Mouse (Mus musculus): Measurements from ENCODE around the gene 2310057M21Rik. TPM values are rescaled to one million over a fixed set of nuclear protein-coding genes. Genes with fewer than 3 reads are reported as not detected.

2310057M21Rik gene
- polyA plus RNA-seq, 1 experiment from 2014 or later, result 22.7 TPM

- WGBS, result 69% methylated on average over 7 of the region's 7 CpGs
- no peaks in the 10 kb centered on the region for H3K9me3 ChIP-seq (replicated peaks)
- H3K36me3 ChIP-seq, result no peaks in the 10 kb centered on the region
- no peaks in the 10 kb centered on the region for H3K4me1 ChIP-seq
- H3K27ac ChIP-seq, result no peak overlapping the region
- ATAC-seq (replicated peaks; ENCODE audit: low FRiP score), result no peak
- no peak overlapping the region for H3K4me3 ChIP-seq (replicated peaks)
- H3K9ac ChIP-seq, result no peak overlapping the region
- H3K27me3 ChIP-seq, result no peaks in the 10 kb centered on the region
- no peak overlapping the region for H3K4me2 ChIP-seq
Measured at GRCm38 (mm10) chr7:131314493-131314892, 48.1 kb downstream of the 2310057M21Rik start.

- no peak overlapping the region for H3K4me2 ChIP-seq
- 79% methylated on average over 5 of the region's 5 CpGs for WGBS
Measured at GRCm38 (mm10) chr7:131306733-131307132, 55.8 kb downstream of the 2310057M21Rik start.

GRCm38 (mm10) chr7:131303340-131303739, 59.2 kb downstream of the 2310057M21Rik start:
- Histone ChIP-seq H3K4me1 (no peaks in the 10 kb centered on the region), H3K4me3 (replicated peaks) (no peak overlapping the region), H3K9ac (no peak overlapping the region), H3K27me3 (no peaks in the 10 kb centered on the region), H3K9me3 (replicated peaks) (no peaks in the 10 kb centered on the region), H3K36me3 (no peaks in the 10 kb centered on the region), H3K4me2 (no peak overlapping the region), H3K27ac (no peak overlapping the region)
- WGBS, result 62% methylated on average over 8 of the region's 8 CpGs
- ATAC-seq (replicated peaks; ENCODE audit: low FRiP score), result no peak

More at GRCm38 (mm10) chr7:131306733-131307132, 55.8 kb downstream of the 2310057M21Rik start:
- no peak overlapping the region for H3K9ac ChIP-seq
- no peaks in the 10 kb centered on the region for H3K36me3 ChIP-seq
- no peaks in the 10 kb centered on the region for H3K9me3 ChIP-seq (replicated peaks)
- H3K4me3 ChIP-seq (replicated peaks), result no peak overlapping the region
- no peak overlapping the region for H3K27ac ChIP-seq
- no peaks in the 10 kb centered on the region for H3K27me3 ChIP-seq
- ATAC-seq (replicated peaks; ENCODE audit: low FRiP score), result no peak
- no peaks in the 10 kb centered on the region for H3K4me1 ChIP-seq

- Histone ChIP-seq H3K27ac (no peak overlapping the region), H3K9ac (no peak overlapping the region), H3K9me3 (replicated peaks) (no peaks in the 10 kb centered on the region), H3K4me2 (no peak overlapping the region), H3K4me3 (replicated peaks) (no peak overlapping the region), H3K36me3 (no peaks in the 10 kb centered on the region), H3K4me1 (no peaks in the 10 kb centered on the region), H3K27me3 (no peaks in the 10 kb centered on the region)
- WGBS, result 79% methylated on average over 8 of the region's 8 CpGs
- ATAC-seq (replicated peaks; ENCODE audit: low FRiP score), result no peak
Measured at GRCm38 (mm10) chr7:131297151-131297550, 65.4 kb downstream of the 2310057M21Rik start.

Other genes starting within 250 kb of the 2310057M21Rik start
- gene 4933402N03Rik, start 216.4 kb downstream of the 2310057M21Rik start, polyA plus RNA-seq (2015; fragmentation: Nextera tagmentation; extraction: Ambion mirVana), result not detected in 2 replicates
- not detected in 2 replicates for gene 5430419D17Rik, start 188.4 kb downstream of the 2310057M21Rik start, polyA plus RNA-seq (2015; fragmentation: Nextera tagmentation; extraction: Ambion mirVana)
- gene Cuzd1, start 40.5 kb downstream of the 2310057M21Rik start, polyA plus RNA-seq (2015; fragmentation: Nextera tagmentation; extraction: Ambion mirVana), result not detected in 2 replicates
- not detected in 2 replicates for gene Fam24b, start 33.2 kb downstream of the 2310057M21Rik start, polyA plus RNA-seq (2015; fragmentation: Nextera tagmentation; extraction: Ambion mirVana)
- gene Fam24a, start 28.9 kb downstream of the 2310057M21Rik start, polyA plus RNA-seq (2015; fragmentation: Nextera tagmentation; extraction: Ambion mirVana), result 0.24 TPM in 1 of 2 replicates, not detected in the other
- gene Pstk, start 8.4 kb upstream of the 2310057M21Rik start, polyA plus RNA-seq (2015; fragmentation: Nextera tagmentation; extraction: Ambion mirVana), result 62.6 and 63.0 TPM in 2 replicates
- 14.9 and 16.4 TPM in 2 replicates for gene Ikzf5, start 47.8 kb upstream of the 2310057M21Rik start, polyA plus RNA-seq (2015; fragmentation: Nextera tagmentation; extraction: Ambion mirVana)
- gene Acadsb, start 47.8 kb upstream of the 2310057M21Rik start, polyA plus RNA-seq (2015; fragmentation: Nextera tagmentation; extraction: Ambion mirVana), result 99.4 and 101 TPM in 2 replicates
- gene Hmx3, start 180.1 kb upstream of the 2310057M21Rik start, polyA plus RNA-seq (2015; fragmentation: Nextera tagmentation; extraction: Ambion mirVana), result not detected in 2 replicates
- 0.22 TPM in 1 of 2 replicates, not detected in the other for gene Hmx2, start 186.0 kb upstream of the 2310057M21Rik start, polyA plus RNA-seq (2015; fragmentation: Nextera tagmentation; extraction: Ambion mirVana)
- gene Bub3, start 197.5 kb upstream of the 2310057M21Rik start, polyA plus RNA-seq (2015; fragmentation: Nextera tagmentation; extraction: Ambion mirVana), result 222 and 231 TPM in 2 replicates